Mouse (Mus musculus) CD4-positive, CD25-positive, alpha-beta regulatory T cell, adult 4 months (primary cell): Measurements from ENCODE around the gene Pigr. TPM values are rescaled to one million over a fixed set of nuclear protein-coding genes. Genes with fewer than 3 reads are reported as not detected.

Experiments
- ATAC-seq: one replicate; pipeline ENCODE4 v1.8.0; 2017
- polyA plus RNA-seq, 2 experiments: library from polyadenylated mRNA; unstranded; fragments of 100-300 nt; shearing (Covaris generic); gene quantifications; one replicate each; pipeline ENCODE4 v1.2.1; 2017

Pigr gene
- polyA plus RNA-seq, 2 experiments from 2014 or later = 0.98 TPM; not detected in 1

DNA sequence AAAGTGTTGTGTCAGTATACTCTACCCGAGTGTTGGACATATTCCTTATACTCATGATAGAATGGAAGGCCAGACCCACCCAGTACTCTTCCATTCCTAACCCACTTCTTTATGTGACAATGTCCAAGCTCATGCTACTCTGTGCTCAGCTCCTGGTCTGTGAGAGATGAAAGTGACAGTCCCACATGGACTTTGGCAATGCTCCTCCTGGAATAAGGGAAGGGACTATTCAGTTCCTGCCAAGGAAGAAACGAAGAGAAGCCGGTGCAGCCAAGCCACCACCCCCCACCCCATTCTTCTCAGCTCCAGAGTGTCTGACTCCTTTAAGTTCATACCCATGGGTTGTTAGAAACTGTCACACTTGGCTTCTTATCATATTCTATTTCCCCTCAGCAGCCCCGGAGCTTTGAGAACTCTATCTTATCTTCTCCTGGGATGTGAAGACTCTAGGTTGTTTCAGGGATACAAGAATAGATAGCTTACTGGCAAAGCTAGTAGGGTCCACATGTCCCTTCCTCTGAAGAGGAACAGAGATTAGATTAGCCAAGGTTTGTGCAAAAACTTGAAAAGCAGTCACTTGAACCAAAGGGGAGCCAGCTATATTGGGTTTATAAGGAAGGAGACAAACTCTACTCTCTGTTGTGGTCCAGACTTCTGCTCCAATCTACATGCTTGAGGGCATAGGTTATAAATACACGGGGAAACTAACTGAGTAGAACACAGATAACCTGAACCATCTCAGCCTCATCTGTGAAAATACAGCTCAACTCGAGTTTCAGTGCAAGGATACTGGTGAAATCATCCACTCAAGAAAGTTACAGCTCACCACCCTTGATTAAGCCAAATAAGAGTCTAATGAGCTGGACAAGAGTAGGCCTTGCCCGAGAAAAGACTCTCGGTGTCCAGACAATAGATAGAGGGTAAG is 3.7 kb downstream of the Pigr start:
- no peak for ATAC-seq

DNA sequence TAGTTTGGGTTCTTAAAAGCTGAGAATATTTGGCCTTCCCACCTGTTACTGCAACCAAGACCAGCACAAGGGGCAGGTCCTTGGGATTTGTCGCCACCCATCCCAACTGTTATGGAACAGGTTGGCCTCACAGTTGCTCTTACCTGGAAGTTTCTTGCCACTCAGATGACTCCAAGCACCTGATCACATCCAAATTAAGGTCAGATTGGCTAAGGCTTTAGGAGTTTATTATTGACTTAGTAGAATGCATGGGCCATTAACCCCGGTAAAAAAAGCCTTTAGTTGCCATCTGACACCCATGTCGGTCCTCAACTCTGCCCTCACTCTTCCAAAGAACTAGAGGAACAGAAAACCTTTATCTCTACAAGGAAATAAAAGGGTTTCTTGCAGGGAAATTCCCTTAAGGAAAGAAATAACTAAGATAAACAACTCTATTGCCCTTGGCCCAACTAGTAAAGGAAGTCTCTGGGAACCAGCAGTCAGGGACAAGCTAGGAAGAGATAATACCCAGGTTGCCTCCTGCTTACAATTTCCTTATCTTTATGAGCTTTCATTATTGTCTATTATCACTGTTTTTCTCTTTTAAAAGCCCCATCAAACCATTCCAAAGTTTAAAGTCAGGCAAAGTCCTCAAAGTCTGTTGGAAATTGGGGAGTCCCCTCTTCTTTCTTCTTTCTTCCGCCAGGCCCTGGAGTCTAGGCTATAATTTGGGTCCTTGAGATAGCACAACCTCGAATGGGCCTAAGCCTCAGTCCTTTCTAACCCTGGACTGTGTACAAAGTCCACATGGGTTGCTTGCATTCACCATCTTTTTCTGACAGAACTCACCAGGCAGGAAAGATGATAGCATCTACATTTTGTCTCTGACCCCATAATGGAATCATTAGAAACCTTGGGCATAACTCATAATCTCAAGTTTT is 6.0 kb downstream of the Pigr start:
- no peak for ATAC-seq

DNA sequence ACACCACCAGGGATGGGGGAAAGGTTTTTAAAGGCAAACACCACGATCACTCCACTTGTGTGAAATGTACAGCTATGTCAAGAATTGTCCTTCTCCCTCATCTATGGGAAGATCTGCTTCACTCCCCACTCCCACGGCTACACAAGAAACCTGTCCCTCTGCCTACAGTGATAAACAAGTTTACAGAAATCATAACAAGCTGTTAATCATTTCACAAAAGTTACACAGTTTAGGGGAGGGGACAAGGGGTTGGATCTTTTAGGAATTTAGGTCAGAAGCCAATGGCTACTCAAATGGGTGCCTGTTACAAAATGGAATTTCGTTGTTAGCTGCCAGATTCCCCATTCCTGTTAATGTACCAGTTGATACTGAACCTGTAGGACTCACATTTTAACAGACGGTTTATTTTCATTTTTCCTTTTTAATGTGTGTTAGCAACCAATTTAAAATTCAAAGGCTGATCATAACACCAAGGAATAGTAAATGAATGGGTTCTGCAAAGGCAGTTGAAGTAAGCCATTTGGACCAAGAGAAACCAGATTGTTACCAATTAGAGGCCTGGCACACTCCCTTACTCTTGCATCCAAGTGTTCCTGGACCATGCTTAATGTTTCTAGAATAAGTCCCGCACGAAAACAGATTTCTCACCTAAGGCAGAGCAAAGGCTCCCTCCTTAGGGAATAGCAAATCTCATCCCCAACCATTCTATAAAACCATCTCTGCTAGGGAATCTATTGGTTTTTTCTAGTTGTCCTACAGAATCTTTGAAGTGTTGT is 8.9 kb downstream of the Pigr start:
- ATAC-seq = no peak

DNA sequence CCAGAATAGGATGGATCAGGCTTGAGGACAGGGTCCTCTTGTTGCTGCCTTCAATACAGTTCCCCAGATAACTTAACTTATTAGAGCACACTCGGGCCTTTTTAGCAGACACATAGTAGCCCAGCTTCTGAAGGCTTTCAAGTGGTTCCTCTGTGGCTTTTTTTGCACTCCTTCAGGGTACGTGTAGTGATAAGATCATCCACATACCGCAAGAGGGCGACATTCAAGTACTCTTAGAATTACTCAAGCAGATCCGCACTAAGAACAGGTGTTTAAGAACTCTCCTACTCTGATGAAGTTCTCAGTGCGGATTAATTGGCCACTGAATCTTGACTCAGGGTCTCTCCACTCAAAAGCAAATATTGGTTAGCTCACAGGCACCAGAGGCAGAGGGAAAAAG is 11.8 kb downstream of the Pigr start:
- peak; percentile 91 for ATAC-seq

DNA sequence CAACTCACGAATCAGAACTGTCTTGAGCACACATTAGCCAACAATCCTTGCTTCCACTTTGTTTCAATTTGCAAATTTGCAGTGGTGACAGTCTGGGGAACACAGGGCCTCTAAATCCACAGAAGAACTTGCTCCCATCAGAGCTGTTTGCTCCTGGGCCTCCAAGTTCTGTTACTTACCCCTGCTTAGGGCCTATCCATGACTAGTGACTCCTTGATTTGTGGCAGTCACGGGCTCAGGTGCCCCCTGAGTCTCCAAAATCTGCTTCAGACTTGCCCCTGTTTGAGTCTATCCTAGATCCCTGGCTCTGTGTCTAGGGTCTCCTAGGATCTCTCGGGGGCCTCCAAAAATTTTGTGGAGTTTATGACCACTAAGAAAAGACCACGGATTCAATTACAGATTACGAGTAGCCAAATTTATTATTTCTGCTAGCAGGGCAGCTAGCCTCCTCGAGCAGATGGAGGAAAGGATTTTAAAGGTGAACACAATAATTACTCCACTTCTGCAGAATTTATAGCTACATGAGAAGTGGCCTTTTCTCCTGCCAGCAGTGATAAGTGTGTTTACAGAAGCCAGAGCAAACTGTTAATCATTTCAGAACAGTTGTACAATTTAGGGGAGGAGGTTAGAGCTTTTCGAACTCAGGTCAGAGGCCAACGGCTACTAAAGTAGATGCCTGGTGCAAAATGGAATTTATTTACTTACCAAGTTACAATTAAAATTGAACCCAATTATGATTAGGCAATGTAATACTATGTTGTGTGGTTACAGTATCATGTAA is 14.3 kb downstream of the Pigr start:
- no peak for ATAC-seq

DNA sequence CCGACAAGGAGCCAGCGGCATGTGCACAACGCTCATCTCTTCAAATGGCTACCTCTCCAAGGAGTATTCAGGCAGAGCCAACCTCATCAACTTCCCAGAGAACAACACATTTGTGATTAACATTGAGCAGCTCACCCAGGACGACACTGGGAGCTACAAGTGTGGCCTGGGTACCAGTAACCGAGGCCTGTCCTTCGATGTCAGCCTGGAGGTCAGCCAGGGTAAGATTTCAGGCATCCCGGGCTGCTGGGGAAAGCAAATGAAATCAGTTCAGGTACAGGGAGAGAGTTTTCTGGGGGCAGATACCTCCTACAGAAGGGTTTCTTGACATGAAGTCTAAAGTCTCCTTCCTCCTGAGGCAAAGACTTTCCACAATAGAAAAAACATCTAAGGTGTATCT is 15.1 kb downstream of the Pigr start:
- ATAC-seq = no peak

DNA sequence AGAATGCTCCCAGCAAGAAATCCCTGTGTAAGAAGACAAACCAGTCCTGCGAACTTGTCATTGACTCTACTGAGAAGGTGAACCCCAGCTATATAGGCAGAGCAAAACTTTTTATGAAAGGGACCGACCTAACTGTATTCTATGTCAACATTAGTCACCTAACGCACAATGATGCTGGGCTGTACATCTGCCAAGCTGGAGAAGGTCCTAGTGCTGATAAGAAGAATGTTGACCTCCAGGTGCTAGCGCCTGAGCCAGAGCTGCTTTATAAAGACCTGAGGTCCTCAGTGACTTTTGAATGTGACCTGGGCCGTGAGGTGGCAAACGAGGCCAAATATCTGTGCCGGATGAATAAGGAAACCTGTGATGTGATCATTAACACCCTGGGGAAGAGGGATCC is 18.0 kb downstream of the Pigr start:
- no peak for ATAC-seq

DNA sequence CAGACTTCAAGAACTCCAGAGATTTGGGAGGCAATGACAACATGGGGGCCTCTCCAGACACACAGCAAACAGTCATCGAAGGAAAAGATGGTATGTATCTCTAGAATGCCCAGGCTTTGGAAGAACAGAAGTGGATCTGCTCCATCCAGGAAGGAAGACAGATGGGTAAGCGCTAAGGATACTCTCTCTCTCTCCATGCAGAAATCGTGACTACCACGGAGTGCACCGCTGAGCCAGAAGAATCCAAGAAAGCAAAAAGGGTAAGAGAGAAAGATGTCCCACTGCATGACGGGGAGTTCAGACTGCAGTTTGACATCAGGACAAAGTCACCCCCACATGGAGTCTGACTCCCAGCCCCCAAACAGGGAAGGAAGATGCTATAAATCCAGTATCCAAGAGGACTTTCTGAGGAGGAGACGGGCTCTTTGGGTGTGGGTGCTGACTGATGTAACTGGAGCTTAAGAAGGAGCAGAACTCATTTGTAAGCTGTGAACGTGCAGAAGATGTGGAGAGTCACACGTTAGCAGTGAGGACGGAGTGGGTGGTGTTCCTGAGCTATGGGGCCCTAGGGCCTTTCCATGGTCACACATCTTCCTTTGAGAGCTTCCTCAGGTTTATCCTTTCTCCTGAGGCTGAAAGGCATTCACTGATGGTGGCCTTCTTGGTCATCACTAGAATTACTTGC is 23.2 kb downstream of the Pigr start:
- peak; percentile 32 for ATAC-seq

DNA sequence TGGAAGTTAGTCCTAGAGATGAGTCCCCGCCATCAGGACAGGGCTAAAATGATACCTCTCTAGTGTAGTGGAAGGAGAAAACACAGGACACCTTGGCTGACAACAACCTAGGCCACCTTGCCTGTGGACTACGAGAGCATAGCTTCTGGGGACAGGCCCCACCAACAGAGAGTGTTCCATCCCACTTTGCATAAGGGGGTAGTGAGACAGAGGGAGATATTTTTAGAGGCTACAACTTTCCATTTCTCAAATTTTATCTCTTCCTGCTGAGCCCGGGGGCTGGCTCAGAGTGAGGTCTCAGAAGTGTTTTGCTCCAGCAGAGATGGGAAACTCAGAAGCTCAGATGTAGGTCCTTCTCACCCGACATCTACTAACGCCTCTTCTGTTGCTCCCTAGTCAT is 23.9 kb downstream of the Pigr start:
- ATAC-seq = peak; percentile 86

DNA sequence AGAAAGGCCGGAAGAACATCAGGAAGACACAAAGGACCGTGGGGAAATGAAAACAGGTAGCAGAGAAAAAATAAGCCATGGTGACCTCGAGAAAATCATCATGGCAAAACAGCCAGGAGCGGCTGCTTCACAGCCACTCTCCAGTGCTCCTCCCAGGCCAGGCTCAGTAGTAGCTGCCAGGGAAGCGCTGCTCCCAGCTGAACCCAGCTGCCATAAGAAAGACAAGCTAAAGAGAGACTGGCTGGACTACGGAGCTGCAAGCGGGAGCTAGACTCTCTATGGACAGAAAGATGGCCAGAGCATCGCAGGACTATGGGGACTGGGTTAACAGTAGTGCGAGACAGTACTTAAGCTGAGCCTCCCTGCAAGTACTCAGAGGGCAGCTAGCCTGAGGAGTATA is 28.3 kb downstream of the Pigr start:
- ATAC-seq = no peak

DNA sequence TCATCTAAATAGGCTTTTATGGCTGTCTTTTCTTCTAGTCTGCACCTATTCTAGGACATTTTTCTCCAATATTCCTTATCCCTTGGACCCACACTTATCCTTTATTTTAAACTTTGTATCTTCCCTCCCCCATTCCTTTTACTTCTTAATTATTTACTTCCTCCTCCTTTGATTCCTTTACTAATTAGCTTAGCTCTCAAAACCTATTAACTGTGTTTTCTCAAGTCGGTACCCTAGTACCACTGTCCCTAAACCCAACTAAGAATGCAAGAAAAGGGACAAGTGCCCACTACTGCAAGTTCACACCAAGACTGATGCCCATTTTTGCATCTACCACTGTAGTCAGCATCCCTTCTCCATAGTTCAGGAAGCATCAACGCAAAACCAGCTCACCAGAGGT is 29.2 kb downstream of the Pigr start:
- ATAC-seq = no peak

DNA sequence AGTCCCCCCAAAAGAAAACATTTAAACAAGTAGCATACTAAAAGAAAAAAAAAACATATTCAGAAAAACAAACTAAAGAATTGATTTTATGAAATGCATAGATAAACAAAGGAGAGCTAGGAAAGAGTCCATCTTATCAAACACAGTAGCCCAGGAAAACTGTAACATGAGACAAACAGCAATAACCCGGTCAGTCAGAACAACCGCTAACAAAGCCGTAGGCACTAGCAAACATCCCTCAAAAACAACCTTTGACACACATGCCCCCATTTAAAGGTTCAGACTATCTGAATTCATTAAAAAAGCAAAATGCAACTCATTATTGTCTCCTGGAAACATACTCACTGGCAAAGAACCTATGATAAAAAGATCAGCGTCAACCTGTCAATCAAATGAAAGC is 31.0 kb downstream of the Pigr start:
- no peak for ATAC-seq

DNA sequence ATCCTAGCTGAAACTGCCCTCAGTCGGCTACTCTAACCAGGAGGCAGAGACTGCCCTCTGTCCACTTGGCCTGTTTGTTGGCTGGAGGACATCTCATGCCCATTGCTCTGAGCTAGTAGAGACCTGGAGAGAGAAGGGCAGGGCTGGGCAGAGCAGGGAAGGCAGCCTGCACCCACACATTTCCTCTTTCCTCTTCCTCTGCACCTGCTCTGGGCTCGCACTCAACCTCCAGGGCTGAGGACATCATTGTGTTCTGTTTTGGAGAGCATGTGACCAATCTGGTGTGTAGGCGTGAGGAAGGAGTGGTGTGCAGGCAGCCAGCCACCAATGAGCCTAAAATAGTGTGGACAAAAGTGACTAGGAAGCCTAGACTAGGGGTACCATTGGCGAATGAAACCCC is 37.8 kb downstream of the Pigr start:
- ATAC-seq = peak; percentile 98

DNA sequence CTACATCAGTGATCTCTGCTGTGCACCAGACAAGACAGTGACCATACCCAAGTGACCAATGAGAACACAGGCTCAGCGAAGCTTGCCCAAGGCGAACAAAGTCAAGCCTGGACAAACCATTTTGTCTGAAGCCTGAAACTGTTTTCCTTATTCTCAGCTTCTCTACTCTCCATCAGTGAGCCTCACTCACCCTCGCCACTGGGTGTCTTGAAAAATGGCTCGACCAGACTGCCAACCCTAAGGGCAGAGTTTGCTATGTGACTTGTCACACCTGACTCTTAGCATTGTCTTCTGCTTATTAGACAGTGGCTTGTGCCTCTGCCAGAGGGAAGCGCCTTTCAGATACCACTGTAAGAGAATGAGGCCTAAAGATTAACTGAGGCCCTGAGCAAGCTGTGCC is 38.3 kb downstream of the Pigr start:
- no peak for ATAC-seq

DNA sequence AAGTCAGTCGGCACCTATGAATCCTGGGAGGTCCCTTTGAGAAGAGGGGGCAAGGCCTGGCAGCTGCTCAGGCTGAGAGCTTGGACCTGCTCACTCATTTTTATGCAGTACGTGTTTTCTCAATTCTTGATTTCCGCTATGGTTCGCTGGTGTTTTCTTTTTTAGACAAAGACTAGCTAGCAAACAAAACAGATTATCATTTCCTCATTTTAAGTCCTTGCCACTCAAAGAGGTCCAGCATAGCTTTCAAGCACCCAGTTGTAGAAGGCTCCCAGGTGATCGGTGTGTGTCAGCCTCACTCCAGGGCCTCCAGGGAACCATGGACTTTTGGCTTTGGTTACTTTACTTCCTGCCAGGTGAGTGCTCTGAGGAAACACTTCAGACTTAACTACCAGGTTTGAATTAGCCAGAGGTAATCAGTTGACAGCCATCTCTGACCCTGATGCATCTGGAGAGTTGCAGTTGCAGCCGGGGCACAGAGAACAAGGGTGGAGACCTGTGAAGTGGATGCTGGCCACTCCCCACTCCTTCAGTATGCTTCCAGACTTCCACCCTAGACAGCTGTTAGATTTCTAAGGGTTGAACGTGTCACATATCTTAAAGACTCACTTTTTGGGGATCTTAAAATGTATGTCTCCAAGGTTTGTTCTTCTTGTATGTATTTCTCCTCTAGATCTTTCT is 39.2 kb downstream of the Pigr start, which contains the start of gene Fcmr:
Gene Fcmr (plus strand): TSS at position 129 of the 681 bp plus-strand sequence.
- ATAC-seq = no peak

DNA sequence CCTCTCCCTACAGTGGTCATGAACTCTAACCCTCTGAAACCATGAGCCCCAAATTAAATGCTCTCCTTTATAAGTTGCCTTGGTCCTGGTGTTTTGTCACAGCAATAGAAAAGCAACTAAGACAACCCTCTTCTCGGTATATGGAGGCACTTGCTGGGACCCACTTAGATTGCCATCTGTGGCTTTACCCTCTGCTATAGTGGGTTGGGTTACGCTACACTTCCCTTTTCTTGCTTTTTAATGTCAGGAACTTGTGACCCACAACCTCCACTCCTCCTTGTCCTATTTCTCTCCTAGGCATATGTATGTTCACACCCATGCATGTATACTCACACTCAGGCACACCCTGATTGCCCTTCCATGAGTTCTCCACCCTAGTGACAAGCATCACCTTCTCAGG is 46.4 kb downstream of the Pigr start:
- no peak for ATAC-seq

DNA sequence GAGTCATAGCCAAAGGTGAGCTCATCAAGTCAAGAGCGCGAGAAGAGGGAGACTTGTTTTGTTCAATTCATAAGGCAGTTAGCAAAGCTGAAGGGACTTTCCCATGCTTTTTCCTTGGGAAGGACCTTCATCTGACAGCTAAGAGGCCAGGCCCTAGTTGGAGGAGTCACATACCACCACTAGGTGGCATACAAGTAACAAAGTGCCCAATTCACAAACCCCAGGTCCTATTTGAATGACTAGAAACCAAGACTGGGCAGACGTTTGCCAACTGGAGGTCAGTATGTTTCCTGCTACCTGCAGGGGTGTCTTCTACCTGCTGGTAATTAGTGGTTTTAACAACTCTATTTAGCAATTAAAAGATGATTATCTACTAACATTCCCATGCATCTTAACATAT is 48.7 kb downstream of the Pigr start:
- no peak for ATAC-seq

DNA sequence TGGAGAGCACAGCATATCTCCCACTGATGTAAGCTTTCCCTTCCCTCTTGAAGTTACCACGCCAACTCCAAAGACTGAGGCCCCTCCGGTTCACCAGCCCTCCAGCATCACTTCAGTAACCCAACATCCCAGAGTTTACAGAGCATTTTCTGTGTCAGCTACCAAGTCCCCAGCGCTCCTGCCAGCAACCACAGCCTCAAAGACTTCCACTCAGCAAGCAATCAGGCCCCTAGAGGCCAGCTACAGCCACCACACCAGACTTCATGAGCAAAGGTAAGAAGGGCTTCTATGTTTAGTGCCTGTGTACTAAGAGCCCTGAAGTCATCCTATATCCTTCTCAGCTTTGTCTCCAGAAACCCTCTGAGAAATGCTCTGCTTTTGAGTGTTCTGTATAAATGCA is 49.4 kb downstream of the Pigr start:
- ATAC-seq = no peak

DNA sequence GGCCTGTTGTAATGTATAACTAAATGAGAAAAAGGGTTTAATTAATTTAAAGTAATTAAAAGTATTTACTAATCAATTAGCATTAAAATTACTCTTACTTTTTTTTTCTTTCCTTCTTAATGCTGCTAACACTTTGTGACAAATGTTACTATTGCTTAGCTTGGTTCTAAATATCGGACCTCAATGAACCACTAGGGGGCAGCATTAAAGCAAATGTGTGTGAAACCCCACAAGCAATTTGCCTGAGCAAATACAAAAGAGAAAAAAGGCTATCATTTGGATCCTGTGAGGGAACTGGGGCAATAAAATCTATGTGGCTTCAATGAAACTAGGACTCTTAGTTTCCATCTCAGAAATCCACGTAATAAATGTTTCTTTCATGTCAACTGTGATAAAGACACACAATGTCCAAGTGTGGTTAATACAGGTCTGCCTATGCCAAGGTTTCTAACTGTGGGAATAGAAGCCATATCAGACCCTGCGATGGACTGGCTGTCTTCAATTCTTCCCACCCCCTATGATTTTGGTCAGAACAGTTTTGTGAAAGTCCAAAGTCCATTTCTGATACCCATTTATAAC is 50.5 kb downstream of the Pigr start:
- no peak for ATAC-seq

DNA sequence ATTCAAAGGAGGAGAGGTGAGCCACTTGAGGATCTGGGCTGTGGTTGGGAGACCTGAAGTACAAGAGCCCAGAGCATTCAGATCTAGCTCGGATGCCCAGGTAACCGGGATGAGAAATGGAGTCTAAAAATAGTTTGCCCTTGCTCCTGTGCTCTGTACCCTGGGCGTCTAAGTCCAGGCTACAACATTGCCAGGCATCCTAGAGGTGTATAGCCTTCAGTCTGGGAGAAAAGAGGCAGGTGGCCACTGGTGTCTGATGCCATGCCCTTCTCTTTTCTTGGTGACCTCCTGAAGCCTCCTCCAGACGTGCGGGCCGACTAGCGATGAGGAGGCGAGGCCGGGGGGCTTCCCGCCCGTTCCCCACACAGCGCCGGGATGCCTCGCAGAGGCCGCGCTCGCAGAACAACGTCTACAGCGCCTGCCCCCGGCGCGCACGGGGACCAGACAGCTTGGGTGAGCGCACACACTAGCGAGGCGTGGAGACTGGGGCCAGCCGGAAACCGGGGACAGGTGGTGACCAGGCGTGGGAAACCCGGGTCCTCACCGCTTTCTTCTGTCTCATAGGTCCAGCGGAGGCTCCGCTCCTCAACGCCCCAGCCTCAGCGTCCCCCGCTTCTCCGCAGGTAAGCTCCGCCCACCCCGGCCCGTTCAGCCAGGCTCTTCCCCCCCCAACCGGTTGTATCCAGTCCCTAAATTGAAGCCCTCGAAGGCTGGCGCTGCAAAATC is 51.6 kb downstream of the Pigr start:
- ATAC-seq = peak; percentile 74
